Mouse (Mus musculus): ENCODE results near the gene Kcnk10.

The Kcnk10 gene

DNA sequence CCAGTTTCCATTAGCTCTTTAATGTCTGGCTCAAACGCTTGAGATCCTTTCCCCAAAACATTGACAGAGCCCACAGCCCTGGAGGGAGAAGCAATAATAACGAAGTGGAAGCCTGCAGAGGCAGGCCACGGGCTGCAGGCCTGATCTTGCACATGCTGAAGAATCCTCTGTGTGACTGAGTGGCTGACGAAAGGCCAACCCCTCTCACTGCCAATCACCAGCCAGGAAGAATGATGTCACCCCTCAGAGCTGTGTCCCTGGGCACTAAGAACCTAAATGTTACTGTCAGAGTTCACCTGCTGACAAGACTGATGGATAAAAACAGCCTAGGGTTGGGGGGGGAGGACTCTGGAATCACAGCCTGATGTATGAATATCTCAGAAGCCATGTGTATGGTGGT lies 72.5 kb downstream of the Kcnk10 start:
- no peak for DNase-seq

DNA sequence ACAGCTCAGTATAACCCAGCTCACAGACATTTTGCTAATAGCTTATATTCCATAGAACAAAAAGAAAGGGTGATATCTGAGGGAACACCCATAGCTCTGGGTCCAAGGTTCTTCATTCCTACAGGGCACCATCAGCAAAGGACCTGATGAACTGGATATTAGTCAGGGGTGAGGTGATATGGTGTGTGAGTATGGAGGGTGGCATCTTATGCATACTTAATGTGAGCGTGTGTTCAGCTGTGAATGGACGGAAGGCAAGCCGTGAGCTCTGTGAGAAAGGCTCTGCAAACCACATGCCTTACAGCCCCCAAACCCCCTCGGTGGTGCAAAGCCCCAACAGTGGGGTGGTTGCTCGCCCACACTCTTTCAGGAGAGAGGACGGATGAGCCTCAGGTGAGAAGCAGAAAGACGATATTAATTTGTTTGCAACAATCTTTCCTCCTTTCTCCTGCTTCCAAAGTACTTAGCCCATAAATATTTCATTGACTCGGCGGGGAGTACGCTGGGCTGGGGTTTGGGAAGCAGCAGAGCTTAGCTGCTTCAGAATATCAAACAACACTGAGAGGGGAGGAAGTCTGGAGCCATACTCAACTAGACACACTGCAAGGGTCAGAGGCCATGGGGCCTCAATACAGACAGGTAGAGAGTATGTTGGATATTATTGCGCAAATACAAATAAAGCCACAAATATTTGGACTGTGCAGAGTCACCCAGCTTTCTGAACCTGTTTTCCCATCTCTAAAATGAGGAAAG lies 76.4 kb downstream of the Kcnk10 start:
- DNase-seq: no peak

DNA sequence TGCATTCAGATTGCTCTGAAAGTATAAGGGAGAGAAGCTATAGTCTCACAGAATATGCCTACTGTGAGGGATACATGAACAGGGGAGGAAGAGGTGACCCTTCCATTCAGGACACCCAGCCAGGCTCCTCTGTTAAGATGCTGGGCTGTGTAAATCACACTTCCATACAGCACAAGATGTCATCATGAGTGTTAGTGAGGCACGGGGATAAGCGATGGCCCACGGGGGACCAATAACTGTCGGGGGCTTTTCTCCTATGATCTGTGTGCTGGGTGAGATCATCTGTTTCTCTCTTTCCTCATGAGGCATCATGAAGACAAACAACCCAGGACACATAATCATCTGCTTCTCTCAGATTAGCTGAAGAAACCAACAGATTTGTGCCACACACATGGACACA lies 77.1 kb downstream of the Kcnk10 start:
- DNase-seq: no peak

DNA sequence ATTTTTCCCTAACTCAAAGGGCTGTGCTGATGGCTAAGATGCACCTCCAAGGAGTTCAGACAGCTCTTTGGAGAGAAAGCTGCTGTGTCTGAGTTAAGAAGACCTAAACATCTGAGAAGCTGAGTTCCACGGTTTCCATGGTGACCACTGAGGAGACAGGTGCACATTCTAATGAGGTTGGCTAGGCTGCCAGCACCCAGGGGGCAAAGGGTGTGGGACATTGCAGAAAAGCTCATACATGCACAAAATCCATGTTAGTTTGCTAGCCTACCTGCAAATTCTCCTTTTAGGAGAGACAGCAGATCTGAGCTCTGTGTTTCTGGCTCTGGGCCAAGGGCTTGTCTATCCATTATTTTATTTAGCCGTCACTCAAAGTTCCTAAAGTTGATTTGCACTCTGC lies 96.7 kb downstream of the Kcnk10 start:
- no peak for DNase-seq

DNA sequence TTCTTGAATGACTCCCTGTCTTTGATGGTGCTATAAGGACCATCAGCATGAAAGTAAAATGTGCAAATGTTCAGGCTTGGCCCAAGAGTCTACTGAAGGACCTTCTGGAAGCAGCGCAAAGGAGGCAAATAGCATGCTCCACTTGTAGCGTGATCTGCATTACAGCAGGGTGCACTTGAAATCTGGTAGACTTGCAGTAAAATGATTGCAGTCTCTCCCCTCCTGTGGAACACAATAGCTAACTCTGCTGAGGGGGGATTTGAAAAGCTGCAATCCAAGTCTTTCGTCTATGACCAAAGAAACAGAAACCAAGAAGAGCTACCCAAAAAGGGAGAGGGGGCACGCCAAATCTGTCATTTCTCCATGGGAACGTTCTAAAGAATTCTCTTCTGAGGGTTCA lies 97.1 kb downstream of the Kcnk10 start:
- DNase-seq: no peak

DNA sequence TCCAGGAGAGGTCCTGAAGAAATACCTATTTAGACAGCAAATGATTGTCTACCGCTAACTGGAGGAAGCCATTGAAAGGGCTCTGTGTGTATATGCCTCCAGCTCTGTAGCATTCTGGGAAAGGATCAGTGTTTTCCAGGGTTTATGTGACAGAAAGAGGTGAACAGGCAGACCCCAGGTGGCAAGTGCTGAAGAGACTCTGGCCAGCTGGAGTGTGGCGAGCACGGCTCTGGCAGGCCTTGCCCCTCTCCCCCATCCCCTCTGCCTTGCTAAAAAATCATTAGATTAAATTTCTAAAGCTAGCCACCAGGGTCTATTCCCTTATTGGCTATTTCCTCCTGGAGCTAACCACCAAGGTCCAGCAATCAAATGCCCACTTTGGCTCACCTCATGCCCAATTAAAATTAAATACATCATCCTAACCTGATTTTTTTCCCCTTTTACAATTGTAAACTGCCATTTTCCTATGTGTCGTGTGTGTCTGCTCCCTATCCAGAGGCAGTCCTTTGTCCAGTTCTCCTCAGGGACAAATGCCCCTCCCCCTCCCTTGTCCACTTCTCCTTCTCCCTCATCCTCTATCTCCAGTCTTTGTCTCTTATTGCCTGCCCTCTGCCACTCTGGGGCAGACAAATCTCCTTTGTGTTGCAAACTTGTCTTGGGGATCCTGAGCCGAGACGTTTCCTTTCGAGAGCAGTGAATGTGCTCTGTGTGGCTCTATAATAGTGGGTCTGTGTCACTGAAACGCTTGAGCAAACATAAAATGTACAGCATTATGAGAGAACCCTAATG lies 100.2 kb downstream of the Kcnk10 start:
- no peak for DNase-seq

DNA sequence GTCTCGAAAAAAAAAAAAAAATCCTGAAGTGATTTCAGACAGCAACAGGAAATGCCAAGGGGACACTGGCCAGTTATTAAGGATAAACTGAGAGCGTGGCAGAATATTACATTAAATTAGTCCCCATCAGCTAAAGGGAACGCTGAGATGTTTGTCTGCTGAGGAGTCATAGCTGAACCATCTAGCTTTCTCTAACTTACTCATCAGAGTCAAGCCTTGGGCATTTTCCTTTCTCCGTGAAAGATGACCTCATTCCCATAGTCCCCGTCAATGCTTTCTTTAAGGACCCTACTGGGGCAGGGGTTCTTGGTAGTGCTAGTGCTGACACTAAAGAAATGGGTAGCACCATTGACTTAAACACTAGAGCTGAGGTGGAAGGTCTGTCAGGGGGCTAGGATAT lies 106.9 kb downstream of the Kcnk10 start:
- no peak for DNase-seq

DNA sequence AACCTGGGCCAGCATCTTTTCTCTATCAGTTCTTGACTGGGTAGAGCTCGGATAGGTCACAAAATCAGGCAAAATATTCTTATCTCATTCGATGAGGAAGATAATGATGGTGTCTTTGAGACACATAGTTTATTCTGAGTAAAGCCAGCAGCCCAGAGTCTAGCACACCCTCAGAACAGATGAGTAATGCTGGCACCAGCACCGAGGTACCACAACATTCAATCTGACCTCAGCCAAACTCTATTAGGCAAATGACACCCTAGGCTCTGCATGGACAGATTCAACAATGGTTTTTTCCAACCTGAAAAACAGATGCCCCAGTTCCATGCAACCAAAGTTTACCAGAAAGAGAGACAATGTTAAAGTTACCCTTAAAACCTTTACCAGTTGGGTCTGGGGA lies 108.0 kb downstream of the Kcnk10 start:
- DNase-seq: no peak

DNA sequence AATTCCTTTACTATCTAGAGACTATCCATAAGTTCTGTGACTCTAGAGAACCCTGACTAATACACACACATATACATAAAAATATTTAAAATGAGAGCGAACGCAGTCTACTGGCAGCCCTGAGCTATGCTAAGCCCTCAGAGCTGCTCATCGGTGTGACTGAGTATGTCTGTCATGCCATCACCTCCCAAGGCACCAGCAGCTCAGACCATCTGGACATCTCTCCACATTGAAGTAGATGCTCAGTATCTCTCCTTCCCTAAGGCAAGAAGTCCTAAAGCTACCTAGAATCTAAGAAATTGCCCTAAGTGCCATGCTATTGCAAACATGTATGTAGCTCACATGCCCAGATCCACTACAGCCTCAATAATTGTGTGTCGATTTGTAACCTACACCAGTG lies 110.3 kb downstream of the Kcnk10 start:
- DNase-seq: no peak

DNA sequence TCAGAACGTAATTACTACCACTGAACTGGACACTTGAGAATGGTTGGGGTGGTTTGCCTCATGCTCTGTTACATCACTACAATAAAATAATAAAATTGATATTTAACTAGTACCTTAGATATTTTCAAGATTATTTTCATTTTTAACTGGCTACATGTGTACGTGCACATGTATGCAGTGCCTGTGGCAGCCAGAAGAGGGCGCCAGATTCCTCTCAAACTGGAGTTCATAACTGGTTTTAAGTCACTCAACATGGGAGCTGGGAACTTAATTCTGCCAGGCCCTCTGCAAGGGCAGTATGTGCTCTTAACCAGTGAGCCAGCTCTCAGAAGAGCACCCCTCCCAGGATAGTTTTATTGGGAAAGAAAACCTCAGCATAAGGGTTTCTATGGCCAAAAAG lies 118.2 kb downstream of the Kcnk10 start:
- peak; percentile 15 to 44 for DNase-seq

DNA sequence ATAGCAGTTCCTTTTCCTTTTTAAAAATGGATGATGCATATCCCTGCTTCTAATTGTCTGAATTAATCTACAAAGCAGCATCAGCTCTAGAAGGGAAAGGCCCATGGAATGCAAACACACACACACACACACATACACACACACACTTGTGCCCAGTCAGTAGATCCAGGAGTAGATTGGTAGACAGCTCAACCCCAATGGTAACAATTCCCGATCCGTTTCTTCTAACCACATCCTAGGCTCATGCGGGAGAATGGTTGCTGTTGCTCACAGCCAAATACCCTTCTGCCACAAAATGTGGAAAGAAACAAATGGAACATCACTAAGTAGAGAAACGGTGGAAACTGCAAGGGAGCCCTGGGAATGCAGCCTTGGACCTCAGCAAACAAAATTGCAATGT lies 119.2 kb downstream of the Kcnk10 start:
- no peak for DNase-seq

DNA sequence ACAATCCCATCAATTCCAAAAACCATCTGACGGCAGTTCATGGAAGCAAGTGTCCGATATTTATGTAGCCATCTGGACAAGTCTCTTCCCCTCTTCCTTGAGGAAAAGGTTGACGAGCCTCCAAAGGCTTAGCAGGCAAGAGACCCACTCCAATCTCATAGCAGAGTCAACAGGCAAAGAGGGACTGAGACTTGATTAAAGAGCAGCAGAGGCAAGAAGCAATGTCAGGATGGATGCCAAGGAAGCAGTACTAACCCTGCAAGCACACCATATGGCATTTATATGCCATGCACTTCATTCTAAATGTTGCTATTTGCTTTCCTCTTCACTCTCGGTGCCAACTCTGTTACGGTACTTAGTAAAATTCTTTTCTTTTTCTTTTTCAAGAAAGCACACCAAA lies 119.6 kb downstream of the Kcnk10 start:
- no peak for DNase-seq

DNA sequence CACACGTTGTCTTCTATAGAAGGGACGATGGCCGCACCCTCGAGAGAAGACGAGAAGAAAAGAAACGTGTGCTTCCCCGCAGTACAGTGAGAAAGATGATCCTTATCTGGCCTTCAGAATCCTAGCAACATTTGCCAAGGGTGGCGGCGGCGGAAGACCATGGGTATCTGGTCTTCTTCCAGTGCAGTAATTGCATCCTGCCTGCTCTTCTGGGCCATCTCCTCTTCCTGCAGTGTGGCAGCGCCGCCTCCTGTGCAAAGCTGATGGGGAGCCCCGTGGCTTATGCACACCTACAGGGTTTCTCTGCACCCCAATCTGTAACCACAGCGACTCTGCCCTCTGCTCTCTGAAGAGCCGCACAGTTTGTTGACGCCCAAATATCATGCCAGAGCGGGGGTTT lies 124.9 kb downstream of the Kcnk10 start:
- DNase-seq: no peak

DNA sequence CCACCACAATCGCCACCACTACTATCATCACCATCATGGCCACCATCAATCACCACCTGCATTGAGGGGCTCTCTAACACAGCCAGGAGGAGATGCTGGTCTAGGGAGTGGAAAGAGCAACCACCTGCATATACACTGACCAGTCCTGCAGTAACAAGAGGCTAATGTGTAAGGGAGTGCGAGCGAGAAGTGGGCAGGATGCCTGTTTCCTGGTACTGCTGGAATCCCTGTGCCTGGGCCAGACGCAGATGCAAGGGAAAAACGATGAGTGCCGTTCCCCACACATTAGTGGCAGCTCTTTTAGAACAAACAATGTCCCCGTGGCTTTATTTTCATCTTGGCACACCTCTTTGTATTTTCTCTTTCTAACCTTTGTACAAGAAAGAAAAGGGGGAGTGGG lies 125.5 kb downstream of the Kcnk10 start:
- no peak for DNase-seq

DNA sequence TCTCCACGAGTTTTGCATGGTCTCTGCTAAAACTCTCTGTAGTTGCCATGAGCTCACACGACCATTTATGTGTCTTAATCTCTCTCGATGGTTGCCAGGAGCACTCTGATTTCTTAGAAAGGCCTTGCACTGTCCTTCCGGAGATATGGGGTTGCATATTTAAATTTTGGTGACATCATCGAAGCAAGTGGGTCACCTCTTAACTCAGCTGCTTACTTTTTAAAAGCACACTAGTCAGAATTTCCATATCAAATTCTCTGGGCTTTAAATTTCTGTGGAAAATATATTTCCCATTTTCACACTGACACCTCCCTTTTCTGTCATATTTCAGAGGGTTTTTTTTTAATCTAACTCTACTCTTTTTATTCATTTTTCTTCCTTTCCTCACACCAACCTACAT lies 132.5 kb downstream of the Kcnk10 start:
- DNase-seq: no peak

DNA sequence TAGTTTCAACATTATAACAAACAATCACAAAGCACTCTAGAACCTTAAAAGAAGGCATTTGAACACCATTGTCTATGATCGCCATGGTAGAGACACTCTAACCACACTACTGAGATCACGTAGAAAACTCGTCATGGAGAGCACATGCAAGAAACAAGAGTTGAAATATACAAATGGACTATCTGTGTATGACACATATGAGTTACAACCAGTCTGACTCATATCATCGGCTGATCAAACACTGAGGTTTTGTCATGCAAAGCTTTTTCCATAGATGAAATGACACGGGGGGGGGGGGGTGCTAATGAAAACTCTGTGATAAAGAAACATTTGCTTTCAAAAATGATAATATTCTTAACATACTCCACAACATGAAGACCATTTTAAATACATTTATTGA lies 133.2 kb downstream of the Kcnk10 start:
- DNase-seq: no peak

DNA sequence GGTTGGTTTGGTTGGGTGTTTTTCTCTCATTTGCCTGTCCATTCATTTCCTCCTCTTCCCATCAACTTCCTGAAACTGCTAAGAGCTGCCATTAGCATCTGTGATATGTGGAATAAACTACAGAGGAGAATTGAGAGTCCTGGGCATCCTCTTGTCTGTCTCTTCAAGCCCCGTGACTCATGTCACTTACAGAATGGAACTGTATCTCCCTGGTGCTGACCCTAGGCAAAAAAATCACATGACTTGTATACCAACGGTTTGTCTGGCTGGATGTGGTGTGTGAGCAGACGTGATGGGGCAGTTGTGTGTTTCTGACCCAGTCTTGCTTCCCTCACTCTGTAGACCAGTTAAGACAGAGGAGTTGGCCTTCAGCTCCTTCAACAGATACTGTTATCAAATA lies 134.4 kb downstream of the Kcnk10 start:
- DNase-seq: no peak

DNA sequence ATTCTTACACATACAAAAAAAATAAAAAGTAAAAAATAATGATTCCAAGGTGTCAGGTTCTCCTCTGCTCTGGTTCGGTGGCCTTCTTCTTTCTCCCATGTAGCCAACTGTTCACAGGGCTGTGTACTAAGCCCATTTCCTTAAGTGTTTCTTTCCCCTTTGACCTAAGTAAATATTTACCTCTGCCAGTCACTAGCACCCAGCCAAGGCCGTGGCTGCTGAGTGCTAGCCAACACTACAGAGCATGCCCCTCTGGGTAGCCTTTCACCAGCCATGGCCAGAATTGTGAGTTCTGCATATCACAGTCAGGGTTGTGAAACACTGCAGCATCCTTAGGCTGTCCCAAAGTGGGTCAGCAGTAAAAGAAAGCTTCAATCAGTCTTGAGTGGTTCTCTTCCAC lies 140.0 kb downstream of the Kcnk10 start:
- no peak for DNase-seq

DNA sequence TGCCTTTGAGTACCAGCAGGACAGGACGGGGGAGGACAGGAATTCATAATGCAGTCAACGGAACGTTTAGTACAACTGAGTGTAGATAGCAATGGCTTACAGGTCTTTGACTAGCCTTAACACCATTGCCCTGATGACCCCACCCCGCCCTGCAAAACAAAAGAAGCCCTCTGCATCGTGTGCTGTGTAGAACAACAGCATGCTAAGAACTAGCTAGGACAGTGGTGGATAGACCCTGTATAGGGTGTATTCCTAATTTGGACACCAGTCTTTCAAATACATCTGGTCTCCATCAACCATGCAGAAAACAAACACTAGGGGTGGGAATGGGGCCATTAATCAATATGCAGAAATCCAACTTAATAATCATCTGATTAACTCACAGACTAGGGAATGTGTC lies 147.4 kb downstream of the Kcnk10 start:
- no peak for DNase-seq

DNA sequence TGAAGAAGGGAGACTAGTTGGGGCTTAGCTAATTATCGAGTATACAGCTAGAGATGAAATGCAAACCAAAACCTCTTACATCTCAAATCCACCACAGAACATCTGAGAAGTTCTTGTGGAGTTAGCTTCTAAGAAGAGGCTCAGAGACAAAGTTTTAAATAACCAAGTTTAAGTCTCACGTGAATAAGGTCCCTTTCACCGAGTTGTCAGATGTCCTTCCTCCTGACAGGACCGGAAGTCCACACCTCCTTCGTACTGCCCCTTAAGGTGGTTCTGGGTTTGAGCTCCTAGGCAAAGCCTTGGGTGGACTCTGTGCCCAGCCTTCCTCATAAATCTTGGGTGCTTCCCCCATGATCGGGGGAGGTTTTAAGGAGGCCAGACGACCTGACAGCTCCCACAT lies 156.8 kb downstream of the Kcnk10 start:
- DNase-seq: no peak

DNA sequence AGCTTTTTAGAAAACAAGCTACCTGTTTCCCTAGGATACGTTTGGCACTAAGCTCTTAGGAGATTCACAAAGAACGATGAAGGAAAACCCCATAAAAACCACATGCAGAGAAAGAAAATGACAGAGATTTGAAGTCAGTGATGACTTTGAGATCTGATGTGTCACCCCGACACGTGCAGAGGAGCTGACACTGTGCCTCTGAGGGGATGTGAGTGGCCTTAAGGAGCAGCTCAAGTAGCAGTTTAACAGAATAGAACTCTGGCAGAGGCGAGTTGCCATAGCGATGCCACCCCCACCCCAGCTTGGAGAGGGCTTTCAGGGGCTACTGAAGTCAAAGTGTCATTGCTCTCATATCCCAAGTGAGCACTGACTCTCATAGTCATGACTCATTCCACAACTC lies 158.3 kb downstream of the Kcnk10 start:
- no peak for DNase-seq

DNA sequence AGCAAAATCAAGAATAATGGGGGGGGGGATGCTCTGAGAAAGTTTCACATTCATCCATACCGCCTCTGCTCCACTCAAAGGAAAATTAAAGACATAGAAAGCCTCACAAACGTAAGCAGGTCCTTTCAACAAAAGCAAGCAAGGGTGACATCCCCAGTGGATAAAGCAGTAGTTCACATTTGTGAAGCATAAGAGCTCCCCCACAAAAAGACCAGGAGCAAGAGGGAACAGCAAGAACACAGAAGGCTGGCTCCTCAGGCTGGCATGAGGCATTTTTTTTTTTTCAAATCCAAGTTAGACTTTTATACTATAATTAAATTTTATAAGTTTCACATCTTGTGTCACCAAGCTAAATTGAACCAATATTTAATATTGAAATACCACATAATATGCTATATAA lies 168.5 kb downstream of the Kcnk10 start:
- DNase-seq: no peak

DNA sequence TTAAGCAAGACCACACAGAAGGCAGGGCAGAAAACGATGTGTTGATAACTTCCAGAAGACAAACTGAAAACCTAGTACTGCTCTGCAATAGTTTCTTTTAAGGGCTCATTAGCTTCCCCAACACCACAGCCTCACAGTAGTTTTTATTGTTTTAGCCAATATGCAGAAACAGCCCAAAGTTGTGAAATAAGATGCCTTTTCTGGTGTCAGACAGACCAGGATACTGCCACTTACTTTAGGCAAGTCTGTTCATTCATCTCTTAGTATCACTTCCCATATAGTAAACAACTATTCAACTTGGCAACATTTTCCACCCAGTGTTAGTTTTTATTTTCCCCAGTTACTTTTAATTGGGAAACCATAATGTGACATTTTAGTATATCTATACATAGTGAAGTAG lies 171.5 kb downstream of the Kcnk10 start:
- no peak for DNase-seq

DNA sequence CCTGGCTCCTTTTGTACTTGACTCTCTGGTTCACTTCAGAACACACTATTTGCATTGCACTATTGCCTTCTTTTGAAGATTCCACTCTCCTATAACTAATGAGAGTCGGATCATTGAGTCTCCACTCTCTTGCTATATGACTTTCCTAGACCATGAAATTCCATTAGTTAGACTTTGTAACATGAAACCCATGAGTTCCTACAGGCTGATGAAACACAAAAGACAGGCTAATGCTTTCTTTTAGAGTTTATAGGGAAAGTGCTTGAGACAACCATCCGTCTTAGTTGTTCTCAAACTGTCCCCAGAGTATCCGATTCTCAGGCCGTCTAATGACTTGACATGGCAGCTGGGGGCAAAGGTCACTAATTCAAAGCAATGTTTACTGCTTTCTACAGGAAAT lies 172.0 kb downstream of the Kcnk10 start:
- no peak for DNase-seq

DNA sequence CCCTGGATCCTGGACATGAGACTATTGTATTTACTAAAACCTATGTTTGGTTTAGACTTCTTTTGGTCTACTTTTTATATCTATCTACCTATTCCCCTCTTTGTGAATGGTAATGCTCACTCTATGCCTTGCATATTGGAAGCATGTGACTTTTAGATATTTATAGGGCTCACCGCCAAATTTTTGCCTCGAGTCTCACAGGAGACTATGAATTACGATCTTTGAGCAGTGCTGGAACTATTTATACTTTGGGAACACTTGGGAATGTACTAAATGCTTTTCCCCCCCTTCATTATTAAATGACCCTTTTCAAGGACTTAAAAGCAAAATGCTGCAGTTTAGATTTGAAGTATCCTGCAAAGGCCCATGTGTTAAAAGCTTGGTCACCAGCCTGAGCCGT lies 181.5 kb downstream of the Kcnk10 start:
- DNase-seq: no peak

All from spleen, adult 18-20 months (tissue).